ENCODE assay signal across 18 mouse cellular contexts in the genomic region with DNA sequence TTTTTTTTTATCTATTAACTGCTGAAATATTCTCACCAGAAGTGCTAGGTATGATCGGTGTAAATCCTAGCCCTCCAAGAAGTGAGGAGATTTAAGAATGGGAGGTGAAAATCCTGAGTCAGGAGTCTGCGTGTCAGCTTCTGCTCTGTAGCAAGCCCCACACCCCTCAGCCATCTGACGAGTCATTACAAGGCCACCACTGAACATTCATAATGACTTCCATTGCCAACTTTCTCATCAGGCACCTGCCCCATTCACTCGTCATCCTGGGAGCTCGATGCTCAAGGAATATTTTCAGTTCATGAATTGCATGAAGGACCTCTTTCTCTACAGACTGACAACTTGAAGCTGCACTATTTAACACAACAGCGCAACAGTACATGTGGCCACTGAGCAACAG. TPM values are rescaled to one million over a fixed set of nuclear protein-coding genes. Genes with fewer than 3 reads are reported as not detected.
DNase-seq lines count a peak whose midpoint lies in the region; TF ChIP-seq lines count a peak whose summit lies in the region.
"Had no signal": no experiment of that assay in that cellular context is flagged by ENCODE, and none has a peak within 500 bp of the region (broad histone marks: within the 10 kb centered on the region; RNA-seq: fewer than 3 reads in every experiment).

No protein-coding gene starts in this region.

- H3K36me3 ChIP-seq in heart, embryonic 10.5 days = no peaks in the 10 kb centered on the region
- peaks cover 14% of the 10 kb centered on the region for H3K36me3 ChIP-seq in C2C12 (ENCODE audit: control insufficient read depth, insufficient read depth)
- H3K36me3 ChIP-seq: hindbrain, embryonic 12.5 days; hindbrain, embryonic 15.5 days had no signal

- peaks cover 1% of the 10 kb centered on the region for H3K79me3 ChIP-seq in C2C12 (ENCODE audit: low read depth)

- intact Hi-C loops in gastrocnemius, postnatal 14 days (cut with DNase I; ENCODE audit: low total_unique reads) = no loop called here

- H3ac ChIP-seq in C2C12 (ENCODE audit: control insufficient read depth, insufficient read length, low read depth) = no peak overlapping the region

- 84% methylated on average over 6 of the region's 6 CpGs for WGBS in heart, embryonic 10.5 days

- H3K79me2 ChIP-seq in C2C12 (ENCODE audit: control insufficient read depth, insufficient read depth) = peaks cover 14% of the 10 kb centered on the region

- no peaks in the 10 kb centered on the region for H3K27me3 ChIP-seq in heart, embryonic 10.5 days (ENCODE audit: insufficient read depth, poor library complexity, severe bottlenecking)
- no peaks in the 10 kb centered on the region for H3K27me3 ChIP-seq in C2C12 (ENCODE audit: control insufficient read depth, insufficient read depth, insufficient read length)
- H3K27me3 ChIP-seq: hindbrain, embryonic 12.5 days; hindbrain, embryonic 15.5 days; Patski had no signal

- peak; percentile 32 for DNase-seq in adrenal gland, adult 2 months
- no peak for DNase-seq in adrenal gland, postnatal 4 days (ENCODE audit: low spot score in 2 of 2)
- peak; percentile 55 for DNase-seq in heart, adult 11 months
- DNase-seq in heart, embryonic 10.5 days (ENCODE audit: low spot score) = no peak
- DNase-seq in layer of hippocampus, adult 2 months (ENCODE audit: low spot score in 2 of 2) = no peak
- DNase-seq in gastrocnemius, postnatal 14 days = no peak
- DNase-seq: cerebellum, adult 18-20 months; cerebellum, adult 9-10 months; cerebellum, postnatal 14 days; forebrain, postnatal 0 days; gastrocnemius, adult 2 months; gastrocnemius, postnatal 25 days; heart, adult 2 months; kidney, adult 2 months had no signal

- no peak for TF ChIP-seq CTCF in C2C12 (IDR thresholded peaks at IDR 0.05; ENCODE audit: control insufficient read depth, insufficient read depth, insufficient read length)
- TF ChIP-seq CTCF in layer of hippocampus, adult 2 months (conservative IDR thresholded peaks at IDR 0.05) = no peak

- H3K4me1 ChIP-seq in heart, embryonic 10.5 days = no peaks in the 10 kb centered on the region
- H3K4me1 ChIP-seq: hindbrain, embryonic 12.5 days; hindbrain, embryonic 15.5 days had no signal

- no peak overlapping the region for H3K4me3 ChIP-seq in heart, embryonic 10.5 days
- no peak overlapping the region for H3K4me3 ChIP-seq in C2C12 (ENCODE audit: insufficient read depth, poor library complexity, severe bottlenecking)
- H3K4me3 ChIP-seq in layer of hippocampus, adult 2 months = no peak overlapping the region
- H3K4me3 ChIP-seq: gastrocnemius, adult 2 months; heart, adult 2 months; hindbrain, embryonic 12.5 days; hindbrain, embryonic 15.5 days had no signal

- H3K9me3 ChIP-seq in heart, embryonic 10.5 days = no peaks in the 10 kb centered on the region
- H3K9me3 ChIP-seq: hindbrain, embryonic 12.5 days; hindbrain, embryonic 15.5 days had no signal

- no peak overlapping the region for H3K27ac ChIP-seq in heart, embryonic 10.5 days
- no peak overlapping the region for H3K27ac ChIP-seq in layer of hippocampus, adult 2 months
- H3K27ac ChIP-seq: gastrocnemius, adult 2 months; heart, adult 2 months; hindbrain, embryonic 12.5 days; hindbrain, embryonic 15.5 days had no signal

TF ChIP-seq in C2C12, 6 proteins besides CTCF, POLR2A, EP300 and RAD21:
- TF ChIP-seq USF1 (IDR thresholded peaks at IDR 0.05; ENCODE audit: low read depth) (no peak), MAX (IDR thresholded peaks at IDR 0.05) (no peak), MYOG (IDR thresholded peaks at IDR 0.05; ENCODE audit: control insufficient read depth, extremely low read depth, insufficient read length) (no peak), MYOD1 (IDR thresholded peaks at IDR 0.05; ENCODE audit: control insufficient read depth, insufficient read length, low read depth) (peak; percentile 58), CEBPB (IDR thresholded peaks at IDR 0.05; ENCODE audit: low read depth) (no peak), FOSL1 (IDR thresholded peaks at IDR 0.05; ENCODE audit: insufficient read depth, low read length, poor library complexity, severe bottlenecking) (no peak)

RNA-seq across cellular contexts. Expression of a gene that starts 32.5 kb away (rescaled TPM):
- total RNA-seq in adrenal gland, adult 2 months (2021) = 10 to 100 TPM in 1 of 2 experiments, 1 to 10 TPM in 1; 9.3 to 12.4 TPM
- 3.3 and 6.1 TPM in 2 replicates for polyA plus RNA-seq in adrenal gland, adult 2 months (2012; rRNA removed)
- 10 to 100 TPM; 10.6 to 19.0 TPM for total RNA-seq in adrenal gland, postnatal 4 days (2021)
- 0.99 and 1.4 TPM in 2 replicates for polyA plus RNA-seq in heart, embryonic 10.5 days (2016; fragmentation: Nextera tagmentation; extraction: Ambion mirVana)
- 2.9 TPM for polyA plus RNA-seq in C2C12 (2012; fragmentation: generic; extraction: Trizol)
- total RNA-seq in layer of hippocampus, adult 2 months (2021) = 10 to 100 TPM; 33.0 to 36.4 TPM
- total RNA-seq in gastrocnemius, postnatal 14 days (2021) = 1 to 10 TPM; 1.4 to 1.8 TPM

Comparison
In these comparisons a context has a peak if more than half of its experiments do, and no peak if none do; other contexts are left out.
1. DNase-seq: peak in adrenal gland, adult 2 months (single experiment) and heart, adult 11 months (single experiment); none in adrenal gland, postnatal 4 days (0 of 2), heart, embryonic 10.5 days (single experiment), layer of hippocampus, adult 2 months (0 of 2) and gastrocnemius, postnatal 14 days (single experiment).